Mouse (Mus musculus): ENCODE measurements around the gene Frmd3. TPM values are rescaled to one million over a fixed set of nuclear protein-coding genes. Genes with fewer than 3 reads are reported as not detected.

Frmd3 gene
- total RNA-seq, 2 experiments from 2014 or later = 40.3 to 46.3 TPM

Other genes with a start within 250 kb of the Frmd3 start
- under 1 TPM; 0.62 to 0.77 TPM for gene Rasef, start 222.4 kb upstream of the Frmd3 start, total RNA-seq (2021)
- gene Gm11758, start 137.2 kb upstream of the Frmd3 start, total RNA-seq (2021) = not detected
- gene Gm11757, start 122.3 kb upstream of the Frmd3 start, total RNA-seq (2021) = not detected
- not detected for gene Gm13871, start 107.5 kb upstream of the Frmd3 start, total RNA-seq (2021)
- gene Gm11756, start 92.7 kb upstream of the Frmd3 start, total RNA-seq (2021) = not detected
- gene 2310002L09Rik, start 62.6 kb upstream of the Frmd3 start, total RNA-seq (2021) = not detected
- gene Kdm4c, start 229.1 kb downstream of the Frmd3 start, total RNA-seq (2021) = 10 to 100 TPM; 27.5 to 27.8 TPM

Data from left cerebral cortex, postnatal 4 days (tissue).